Mouse (Mus musculus) liver, embryonic 14.5 days (tissue): Measurements from ENCODE around the gene Vac14.

Experiments
- CTCF ChIP-seq: IDR thresholded peaks from 2 replicates; pipeline ENCODE4 v1.5.1; 2016; ENCODE audit warnings: antibody characterized with exemption, low read depth, control low read depth
- EP300 ChIP-seq: IDR thresholded peaks from 2 replicates; pipeline ENCODE4 v1.6.1; 2016; ENCODE audit warnings: antibody characterized with exemption, low read depth

- TF ChIP-seq EP300 (no peak), CTCF (no peak)
Observed at GRCm38 (mm10) chr8:110721606-110722413, 103.4 kb downstream of the Vac14 start.
